Mouse (Mus musculus): ENCODE data around the gene Chmp2a. TPM values are rescaled to one million over a fixed set of nuclear protein-coding genes. Genes with fewer than 3 reads are reported as not detected.
A peak's percentile ranks its signal among the peaks of the same experiment; 100 is the strongest.

Chmp2a gene
- polyA plus RNA-seq, 1 experiment from 2014 or later: 93.8 TPM

DNA sequence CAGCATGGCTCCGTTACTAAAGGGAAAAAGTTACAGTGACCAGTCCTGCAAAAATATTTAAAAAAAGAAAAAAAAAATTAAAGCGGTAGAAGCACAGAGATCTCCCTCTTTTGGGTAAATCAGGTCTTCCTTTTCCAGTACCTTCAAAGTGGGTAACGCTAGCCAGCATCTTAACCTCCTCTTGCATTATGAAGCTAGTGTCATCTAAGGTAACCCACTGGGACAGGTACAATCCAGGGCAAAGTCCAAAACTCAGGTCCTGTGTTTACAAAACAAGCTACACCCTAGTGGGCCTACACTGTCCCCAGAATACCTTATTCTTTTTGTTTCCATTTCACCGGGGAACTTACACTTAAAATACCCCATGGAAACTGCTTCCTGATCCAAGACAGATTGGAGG lies 20.9 kb downstream of the Chmp2a start:
- WGBS: 71% methylated on average over 4 of the region's 4 CpGs
- peaks cover 3% of the 10 kb centered on the region; the same call in 1 of the 2 replicates for H3K4me1 ChIP-seq (ENCODE audit: control insufficient read depth, insufficient read depth, low read length)
- H3K27me3 ChIP-seq (ENCODE audit: control insufficient read depth, insufficient read depth, low read length): no peaks in the 10 kb centered on the region
- no peak overlapping the region for H3K9ac ChIP-seq (ENCODE audit: low read length)
- no peak overlapping the region for H3K4me2 ChIP-seq (ENCODE audit: low read depth, severe bottlenecking)
- ATAC-seq (ENCODE audit: insufficient number of reproducible peaks, low FRiP score, low TSS enrichment, low read depth): no peak
- H3K27ac ChIP-seq (replicated peaks; ENCODE audit: low read depth, low read length): no peak overlapping the region
- no peaks in the 10 kb centered on the region for H3K36me3 ChIP-seq (ENCODE audit: control insufficient read depth, insufficient read depth, low read length)
- no peak overlapping the region for H3K4me3 ChIP-seq (ENCODE audit: low read depth, low read length)
- no peak for DNase-seq (ENCODE audit: low spot score)
- no peaks in the 10 kb centered on the region for H3K9me3 ChIP-seq (ENCODE audit: control insufficient read depth, low read length)

DNA sequence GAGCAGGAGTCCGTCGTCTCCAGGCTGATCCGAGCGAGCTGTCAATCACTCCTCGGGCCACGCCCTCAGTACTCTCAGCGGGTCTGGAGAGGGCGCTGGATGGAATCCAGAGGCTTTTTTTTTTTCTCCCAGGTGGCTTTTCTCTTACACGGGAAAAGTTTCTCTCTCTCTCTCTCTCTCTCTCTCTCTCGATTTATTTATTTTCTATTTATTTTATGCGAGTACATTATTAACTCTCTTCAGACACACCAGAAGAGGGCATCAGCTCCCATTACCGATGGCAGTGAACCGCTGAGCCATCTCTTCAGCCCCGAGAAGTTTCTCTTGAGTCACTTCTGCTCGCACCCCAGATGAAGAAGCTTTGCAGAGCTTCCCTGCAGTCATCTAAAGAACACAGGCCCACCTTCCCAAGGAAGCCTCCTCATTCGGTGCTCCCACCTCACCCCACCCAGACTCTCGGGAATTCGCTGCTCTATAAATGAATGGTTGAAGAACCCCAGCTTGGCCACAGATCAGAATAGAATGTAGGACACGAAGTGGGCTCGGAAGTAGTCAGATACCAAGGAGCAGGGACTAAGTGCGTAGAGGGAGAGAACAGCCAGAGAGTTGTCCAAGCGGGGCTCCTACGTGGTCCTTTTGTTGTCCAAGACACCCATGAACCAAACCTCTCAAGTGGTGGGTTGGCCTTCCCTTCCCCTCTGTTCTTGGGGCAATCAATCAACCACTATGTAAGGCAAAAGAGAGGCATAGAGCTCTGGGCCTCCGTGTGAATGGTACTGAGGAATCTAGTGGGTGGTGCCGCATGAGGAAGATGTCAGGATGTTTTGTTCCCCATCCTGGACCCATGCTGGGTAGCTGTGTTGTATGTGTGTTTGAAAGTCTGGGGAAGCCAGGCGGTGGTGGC lies 24.4 kb downstream of the Chmp2a start, which contains the start of gene Zbtb45:
Gene Zbtb45, minus strand, starts transcription at position 30 of the 904 bp plus-strand sequence.
- peak within 1 kb of the TSS; percentile 61 for H3K4me3 ChIP-seq (ENCODE audit: low read depth, low read length)
- peaks cover 5% of the 10 kb centered on the region; the same call in 1 of the 2 replicates for H3K36me3 ChIP-seq (ENCODE audit: control insufficient read depth, insufficient read depth, low read length)
- 18% methylated on average over 26 of the region's 26 CpGs for WGBS
- peak within 1 kb of the TSS; percentile 95 for H3K27ac ChIP-seq (replicated peaks; ENCODE audit: low read depth, low read length)
- H3K9me3 ChIP-seq (ENCODE audit: control insufficient read depth, low read length): no peaks in the 10 kb centered on the region
- H3K27me3 ChIP-seq (ENCODE audit: control insufficient read depth, insufficient read depth, low read length): peaks cover 6% of the 10 kb centered on the region
- H3K4me1 ChIP-seq (ENCODE audit: control insufficient read depth, insufficient read depth, low read length): peaks cover 9% of the 10 kb centered on the region; the same call in 1 of the 2 replicates
- H3K9ac ChIP-seq (ENCODE audit: low read length): peak within 1 kb of the TSS; percentile 81
- no peak; the same call in 1 of the 2 replicates for ATAC-seq (ENCODE audit: insufficient number of reproducible peaks, low FRiP score, low TSS enrichment, low read depth)
- DNase-seq (ENCODE audit: low spot score): peak; percentile 42
- H3K4me2 ChIP-seq (ENCODE audit: low read depth, severe bottlenecking): peak within 1 kb of the TSS; percentile 69

GRCm38 (mm10) chr7:13009143-13010004 lies 25.2 kb downstream of the Chmp2a start:
- peaks cover 5% of the 10 kb centered on the region; the same call in 1 of the 2 replicates for H3K36me3 ChIP-seq (ENCODE audit: control insufficient read depth, insufficient read depth, low read length)
- H3K4me3 ChIP-seq (ENCODE audit: low read depth, low read length): peak overlapping the region; percentile 61
- DNase-seq (ENCODE audit: low spot score) (peak; percentile 97), ATAC-seq (ENCODE audit: insufficient number of reproducible peaks, low FRiP score, low TSS enrichment, low read depth) (peak; percentile 87)
- peaks cover 6% of the 10 kb centered on the region for H3K27me3 ChIP-seq (ENCODE audit: control insufficient read depth, insufficient read depth, low read length)
- WGBS: under 1% methylated on average over 42 of the region's 42 CpGs
- H3K9me3 ChIP-seq (ENCODE audit: control insufficient read depth, low read length): no peaks in the 10 kb centered on the region
- peak overlapping the region; percentile 95 for H3K27ac ChIP-seq (replicated peaks; ENCODE audit: low read depth, low read length)
- peak overlapping the region; percentile 69 for H3K4me2 ChIP-seq (ENCODE audit: low read depth, severe bottlenecking)
- peaks cover 9% of the 10 kb centered on the region; the same call in 1 of the 2 replicates for H3K4me1 ChIP-seq (ENCODE audit: control insufficient read depth, insufficient read depth, low read length)
- H3K9ac ChIP-seq (ENCODE audit: low read length): peak overlapping the region; percentile 81

- H3K27ac ChIP-seq (replicated peaks; ENCODE audit: low read depth, low read length): no peak overlapping the region
- ATAC-seq (ENCODE audit: insufficient number of reproducible peaks, low FRiP score, low TSS enrichment, low read depth) (no peak), DNase-seq (ENCODE audit: low spot score) (no peak)
- no peaks in the 10 kb centered on the region for H3K9me3 ChIP-seq (ENCODE audit: control insufficient read depth, low read length)
- H3K4me2 ChIP-seq (ENCODE audit: low read depth, severe bottlenecking): peak overlapping the region; percentile 22; the same call in 1 of the 2 replicates
- H3K9ac ChIP-seq (ENCODE audit: low read length): peak overlapping the region; percentile 17
- H3K27me3 ChIP-seq (ENCODE audit: control insufficient read depth, insufficient read depth, low read length): peaks cover 6% of the 10 kb centered on the region
- 31% methylated on average over 57 of the region's 57 CpGs for WGBS
- no peak overlapping the region for H3K4me3 ChIP-seq (ENCODE audit: low read depth, low read length)
- H3K4me1 ChIP-seq (ENCODE audit: control insufficient read depth, insufficient read depth, low read length): peaks cover 9% of the 10 kb centered on the region; the same call in 1 of the 2 replicates
- peaks cover 5% of the 10 kb centered on the region for H3K36me3 ChIP-seq (ENCODE audit: control insufficient read depth, insufficient read depth, low read length)
Observed at GRCm38 (mm10) chr7:13007341-13008092, 27.1 kb downstream of the Chmp2a start.

DNA sequence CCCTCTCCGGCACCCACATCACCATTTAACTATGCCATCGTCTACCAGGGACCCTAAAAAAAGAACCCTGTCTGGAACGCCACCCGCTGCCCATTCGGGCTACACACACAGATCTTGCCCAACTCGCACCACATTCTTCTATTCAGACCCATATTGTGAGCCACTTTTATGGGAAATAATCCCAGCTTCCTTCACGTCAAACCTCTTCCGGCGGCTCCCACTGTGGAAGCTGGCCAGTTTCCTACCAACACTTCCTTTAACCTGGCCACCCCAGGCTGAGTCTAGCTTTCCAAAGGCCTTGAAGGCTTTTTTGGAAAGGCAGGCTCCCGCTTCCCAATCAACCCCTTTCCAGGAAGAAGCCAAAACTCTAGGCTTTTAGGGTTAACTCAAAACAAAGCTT lies 28.1 kb downstream of the Chmp2a start:
- ATAC-seq (ENCODE audit: insufficient number of reproducible peaks, low FRiP score, low TSS enrichment, low read depth) (no peak), DNase-seq (ENCODE audit: low spot score) (no peak)
- Histone ChIP-seq H3K4me1 (ENCODE audit: control insufficient read depth, insufficient read depth, low read length) (peaks cover 9% of the 10 kb centered on the region; the same call in 1 of the 2 replicates), H3K4me2 (ENCODE audit: low read depth, severe bottlenecking) (no peak overlapping the region), H3K4me3 (ENCODE audit: low read depth, low read length) (no peak overlapping the region), H3K27me3 (ENCODE audit: control insufficient read depth, insufficient read depth, low read length) (peaks cover 6% of the 10 kb centered on the region), H3K27ac (replicated peaks; ENCODE audit: low read depth, low read length) (no peak overlapping the region), H3K9ac (ENCODE audit: low read length) (no peak overlapping the region), H3K36me3 (ENCODE audit: control insufficient read depth, insufficient read depth, low read length) (peaks cover 5% of the 10 kb centered on the region), H3K9me3 (ENCODE audit: control insufficient read depth, low read length) (no peaks in the 10 kb centered on the region)
- 83% methylated on average over 10 of the region's 10 CpGs for WGBS

- WGBS: 88% methylated on average over 17 of the region's 17 CpGs
- Histone ChIP-seq H3K4me3 (ENCODE audit: low read depth, low read length) (no peak overlapping the region), H3K4me2 (ENCODE audit: low read depth, severe bottlenecking) (no peak overlapping the region), H3K9me3 (ENCODE audit: control insufficient read depth, low read length) (no peaks in the 10 kb centered on the region), H3K4me1 (ENCODE audit: control insufficient read depth, insufficient read depth, low read length) (peaks cover 9% of the 10 kb centered on the region; the same call in 1 of the 2 replicates), H3K9ac (ENCODE audit: low read length) (no peak overlapping the region), H3K27ac (replicated peaks; ENCODE audit: low read depth, low read length) (no peak overlapping the region), H3K27me3 (ENCODE audit: control insufficient read depth, insufficient read depth, low read length) (peaks cover 6% of the 10 kb centered on the region), H3K36me3 (ENCODE audit: control insufficient read depth, insufficient read depth, low read length) (peaks cover 5% of the 10 kb centered on the region)
- ATAC-seq (ENCODE audit: insufficient number of reproducible peaks, low FRiP score, low TSS enrichment, low read depth) (no peak), DNase-seq (ENCODE audit: low spot score) (no peak)
Observed at GRCm38 (mm10) chr7:13006011-13006410, 28.6 kb downstream of the Chmp2a start.

- no peak overlapping the region for H3K4me3 ChIP-seq (ENCODE audit: low read depth, low read length)
- WGBS: 75% methylated on average over 5 of the region's 5 CpGs
Observed at GRCm38 (mm10) chr7:13003380-13003779, 31.2 kb downstream of the Chmp2a start.

More at GRCm38 (mm10) chr7:13003380-13003779, 31.2 kb downstream of the Chmp2a start:
- Histone ChIP-seq H3K36me3 (ENCODE audit: control insufficient read depth, insufficient read depth, low read length) (peaks cover 5% of the 10 kb centered on the region), H3K27ac (replicated peaks; ENCODE audit: low read depth, low read length) (no peak overlapping the region), H3K9ac (ENCODE audit: low read length) (no peak overlapping the region), H3K9me3 (ENCODE audit: control insufficient read depth, low read length) (no peaks in the 10 kb centered on the region), H3K4me2 (ENCODE audit: low read depth, severe bottlenecking) (no peak overlapping the region), H3K4me1 (ENCODE audit: control insufficient read depth, insufficient read depth, low read length) (peaks cover 6% of the 10 kb centered on the region; the same call in 1 of the 2 replicates), H3K27me3 (ENCODE audit: control insufficient read depth, insufficient read depth, low read length) (peaks cover 6% of the 10 kb centered on the region)
- ATAC-seq (ENCODE audit: insufficient number of reproducible peaks, low FRiP score, low TSS enrichment, low read depth): no peak
- DNase-seq (ENCODE audit: low spot score): no peak

Data from limb, embryonic 11.5 days (tissue).